7 mouse cellular contexts compared by ENCODE assay signal in the genomic region with DNA sequence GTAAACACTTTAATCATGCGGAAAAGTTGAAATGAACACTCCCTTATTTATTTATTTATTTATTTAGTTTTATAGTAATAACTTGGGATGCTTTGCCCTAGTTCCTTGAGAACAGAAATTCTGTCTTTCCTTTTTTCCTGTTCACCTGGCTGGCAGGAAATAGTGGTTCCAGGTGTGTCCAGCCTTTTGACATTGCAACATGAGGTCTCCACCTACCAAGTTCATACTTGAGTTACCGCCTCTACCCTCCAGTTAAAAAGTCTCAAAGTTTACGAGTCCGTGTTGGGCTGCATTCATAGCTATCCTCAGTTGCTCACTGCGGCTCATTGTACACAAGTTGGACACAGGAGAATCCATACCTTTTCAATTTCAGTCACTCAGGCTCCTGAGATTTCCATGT. TPM values are rescaled to one million over a fixed set of nuclear protein-coding genes. Genes with fewer than 3 reads are reported as not detected.
DNase-seq lines count a peak whose midpoint lies in the region; ATAC-seq and TF ChIP-seq lines count a peak whose summit lies in the region.

No protein-coding gene starts in this region.

- H3K4me3 ChIP-seq in CH12.LX (replicated peaks in 1 of 3; ENCODE audit: low read depth in 2 of 3, low read length in 2 of 3, poor library complexity in 1 of 3): peak overlapping the region; percentile 80 to 93 (median 84)
- peak overlapping the region; percentile 70 to 100 for H3K4me3 ChIP-seq in liver, embryonic 14.5 days (ENCODE audit: insufficient read depth in 1 of 2, low read depth in 2 of 2, low read length in 2 of 2)

- H3K27me3 ChIP-seq in CH12.LX (replicated peaks): peaks cover 1% of the 10 kb centered on the region
- no peaks in the 10 kb centered on the region for H3K27me3 ChIP-seq in liver, embryonic 14.5 days (ENCODE audit: control insufficient read depth, insufficient read depth, low read length)

- peaks cover 2% of the 10 kb centered on the region; the same call in 1 of the 2 replicates for H3K79me2 ChIP-seq in CH12.LX (replicated peaks; ENCODE audit: control insufficient read depth, extremely low read depth, insufficient read depth, poor library complexity, severe bottlenecking)

- no peak for TF ChIP-seq CTCF in CH12.LX (conservative IDR thresholded peaks at IDR 0.05 in 1 of 2, IDR thresholded peaks at IDR 0.05 in 1 of 2; ENCODE audit: low read depth in 2 of 2, low read length in 2 of 2)
- TF ChIP-seq CTCF in liver, embryonic 14.5 days (IDR thresholded peaks at IDR 0.05; ENCODE audit: low read depth): no peak

- DNase-seq in A20 (ENCODE audit: low read depth, low spot score) (peak; percentile 53), CH12.LX (ENCODE audit: extremely low read depth) (peak; percentile 17)
- DNase-seq in heart, postnatal 10 days: peak; percentile 6 to 9
- no peak for DNase-seq in liver, embryonic 14.5 days (ENCODE audit: low read depth in 3 of 3, low spot score in 3 of 3)
- DNase-seq in adrenal gland, adult 18-20 months (ENCODE audit: low spot score in 2 of 2): no peak
- no peak for DNase-seq in right cerebral cortex, postnatal 14 days
- DNase-seq in spleen, postnatal 14 days (ENCODE audit: low spot score in 2 of 2): no peak

- no peak for TF ChIP-seq POLR2A in CH12.LX (IDR thresholded peaks at IDR 0.05; ENCODE audit: low read depth, low read length)

- no peak overlapping the region for H3K27ac ChIP-seq in CH12.LX (ENCODE audit: insufficient read depth, low read depth)
- peak overlapping the region; percentile 85 for H3K27ac ChIP-seq in liver, embryonic 14.5 days

- no peak for TF ChIP-seq EP300 in CH12.LX (IDR thresholded peaks at IDR 0.05; ENCODE audit: low read length)
- TF ChIP-seq EP300 in liver, embryonic 14.5 days (IDR thresholded peaks at IDR 0.05; ENCODE audit: low read depth): no peak

- H3K9me3 ChIP-seq in CH12.LX (replicated peaks; ENCODE audit: low read length): no peaks in the 10 kb centered on the region
- H3K9me3 ChIP-seq in liver, embryonic 14.5 days (ENCODE audit: control insufficient read depth, low read length): no peaks in the 10 kb centered on the region

- in situ Hi-C loops in CH12.LX (cut with MboI; ENCODE audit: low pct_ligation_motif_present, low pct_unique_long_range_greater_than_20kb, low sequenced_read_pairs): no loop called here

- ATAC-seq in liver, embryonic 14.5 days (ENCODE audit: insufficient read depth): no peak

- peaks cover 3 to 18% of the 10 kb centered on the region in 2 experiments for H3K36me3 ChIP-seq in CH12.LX (replicated peaks in 1 of 2; ENCODE audit: control insufficient read depth in 1 of 2, insufficient read depth in 1 of 2, low read length in 1 of 2)
- peaks cover 8% of the 10 kb centered on the region for H3K36me3 ChIP-seq in liver, embryonic 14.5 days (replicated peaks; ENCODE audit: control insufficient read depth, insufficient read depth, low read depth)

- intact Hi-C loops in heart, postnatal 10 days (cut with DNase I): no loop called here

- H3K9ac ChIP-seq in CH12.LX (ENCODE audit: insufficient read depth, low read depth): peak overlapping the region; percentile 57
- peak overlapping the region; percentile 96 for H3K9ac ChIP-seq in liver, embryonic 14.5 days (replicated peaks)

- peak overlapping the region; percentile 80 for H3K4me2 ChIP-seq in CH12.LX (ENCODE audit: insufficient read depth, low read depth, poor library complexity, severe bottlenecking)
- H3K4me2 ChIP-seq in liver, embryonic 14.5 days (ENCODE audit: low read depth): peak overlapping the region; percentile 92

- peaks cover 3 to 29% of the 10 kb centered on the region in 2 experiments for H3K4me1 ChIP-seq in CH12.LX (ENCODE audit: control insufficient read depth in 1 of 2, insufficient read depth in 2 of 2)
- peaks cover 14 to 16% of the 10 kb centered on the region in 2 experiments for H3K4me1 ChIP-seq in liver, embryonic 14.5 days (replicated peaks; ENCODE audit: control insufficient read depth in 2 of 2, insufficient read depth in 2 of 2, low read length in 1 of 2)

- 18% methylated on average over 5 of the region's 5 CpGs for WGBS in liver, embryonic 14.5 days (ENCODE audit: insufficient replicate concordance)

- dilution Hi-C loops in CH12.LX (cut with MboI; ENCODE audit: extremely low pct_ligation_motif_present, extremely low pct_unique_long_range_greater_than_20kb, low sequenced_read_pairs): no loop called here

- TF ChIP-seq RAD21 in CH12.LX (IDR thresholded peaks at IDR 0.05; ENCODE audit: low read depth, low read length): no peak

TF ChIP-seq in CH12.LX, 34 proteins besides CTCF, POLR2A, EP300 and RAD21:
- no peak for TF ChIP-seq USF1 (IDR thresholded peaks at IDR 0.05; ENCODE audit: low read depth, low read length)
- TF ChIP-seq CHD1 (IDR thresholded peaks at IDR 0.05; ENCODE audit: low read depth, low read length): 0 out of 2 replicates have a peak, but pooled peaks have one; percentile 27

RNA-seq across cellular contexts. Expression of gene Nars2, which starts 0.8 kb away (rescaled TPM):
- 11.7 and 12.1 TPM in 2 replicates for total RNA-seq in CH12.LX (2012; rRNA removed)
- total RNA-seq in CH12.LX (2014; rRNA removed): 18.0 and 19.1 TPM in 2 replicates
- polyA plus RNA-seq in CH12.LX (2012; ENCODE audit: insufficient read length, low read depth): 14.6 and 16.9 TPM in 2 replicates
- 10 to 100 TPM; 17.5 to 20.5 TPM for total RNA-seq in heart, postnatal 10 days (2021)
- 2.7 and 4.9 TPM in 2 replicates for polyA plus RNA-seq in liver, embryonic 14.5 days (2012; rRNA removed)
- 16.1 and 16.9 TPM in 2 replicates for polyA plus RNA-seq in liver, embryonic 14.5 days (2014; fragmentation: Nextera tagmentation; extraction: Ambion mirVana)
- 10 to 100 TPM; 14.8 to 21.0 TPM for total RNA-seq in adrenal gland, adult 18-20 months (2021)

Comparison
In these comparisons a context has a peak if more than half of its experiments do, and no peak if none do; other contexts are left out.
1. DNase-seq: peak in A20 (single experiment), CH12.LX (single experiment) and heart, postnatal 10 days (2 of 2); none in liver, embryonic 14.5 days (0 of 3), adrenal gland, adult 18-20 months (0 of 2), right cerebral cortex, postnatal 14 days (single experiment) and spleen, postnatal 14 days (0 of 2).